Mouse (Mus musculus): ENCODE results near the gene Mlx.

DNA sequence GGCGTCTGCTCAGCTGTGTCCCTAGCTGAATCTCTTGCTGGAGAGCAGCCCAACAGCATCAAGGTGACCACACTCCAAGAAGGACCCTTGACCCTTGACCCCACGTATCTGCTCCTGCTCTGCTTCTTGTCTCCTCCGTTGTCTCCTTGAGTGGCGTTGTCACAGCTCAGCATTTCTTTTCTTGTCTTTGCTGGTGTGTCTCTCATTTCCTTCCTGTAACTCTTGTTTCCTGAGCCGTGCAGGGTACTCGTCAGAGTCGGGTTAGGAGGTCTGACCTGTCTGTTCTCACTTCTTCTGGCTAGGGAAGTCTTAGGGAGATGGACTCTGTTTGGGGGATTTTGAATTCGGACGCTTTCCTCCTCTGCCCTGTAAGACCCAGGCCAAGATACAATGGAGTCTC, 40.6 kb upstream of the Mlx start:
- TF ChIP-seq EP300 (IDR thresholded peaks at IDR 0.05; ENCODE audit: insufficient read depth, low read depth, low read length) (no peak), CTCF (IDR thresholded peaks at IDR 0.05) (no peak), POLR2A (IDR thresholded peaks at IDR 0.05; ENCODE audit: insufficient read depth, low read depth, low read length) (no peak)

Data from heart, adult 2 months (tissue).